Mouse (Mus musculus) heart, postnatal 4 days (tissue): Measurements from ENCODE around the gene Akr1a1. TPM values are rescaled to one million over a fixed set of nuclear protein-coding genes. Genes with fewer than 3 reads are reported as not detected.

Experiments used
- DNase-seq: peaks from one replicate; pipeline ENCODE4 v3.0.0; 2021
- total RNA-seq, 2 experiments: library from RNA; stranded (reverse); gene quantifications; 2 replicates each; pipeline ENCODE4 v1.2.3; 2021

The Akr1a1 gene
- total RNA-seq, 2 experiments from 2014 or later, result 438 to 466 TPM

GRCm38 (mm10) chr4:116657971-116658370 is 6.5 kb upstream of the Akr1a1 start:
- no peak for DNase-seq

GRCm38 (mm10) chr4:116655658-116656057 is 4.2 kb upstream of the Akr1a1 start:
- DNase-seq, result no peak

- no peak for DNase-seq
Measured at GRCm38 (mm10) chr4:116655100-116655499, 3.6 kb upstream of the Akr1a1 start.

- no peak for DNase-seq
Measured at GRCm38 (mm10) chr4:116653228-116653627, 1.7 kb upstream of the Akr1a1 start.

- no peak for DNase-seq
Measured at GRCm38 (mm10) chr4:116651797-116652135, 286 bp upstream of the Akr1a1 start.

GRCm38 (mm10) chr4:116650365-116650764 is 1.1 kb downstream of the Akr1a1 start:
- no peak for DNase-seq

- DNase-seq, result no peak
Measured at GRCm38 (mm10) chr4:116649411-116649810, 2.1 kb downstream of the Akr1a1 start.

- DNase-seq, result no peak
Measured at GRCm38 (mm10) chr4:116645624-116646023, 5.9 kb downstream of the Akr1a1 start.

- DNase-seq, result peak; percentile 41
Measured at GRCm38 (mm10) chr4:116644326-116644725, 7.2 kb downstream of the Akr1a1 start.

- no peak for DNase-seq
Measured at GRCm38 (mm10) chr4:116642071-116642470, 9.4 kb downstream of the Akr1a1 start.

GRCm38 (mm10) chr4:116638821-116639220 is 12.7 kb downstream of the Akr1a1 start:
- no peak for DNase-seq

- no peak for DNase-seq
Measured at GRCm38 (mm10) chr4:116635197-116635596, 16.3 kb downstream of the Akr1a1 start.

- peak; percentile 83 for DNase-seq
Measured at GRCm38 (mm10) chr4:116627722-116628662, 23.5 kb downstream of the Akr1a1 start, which contains the start of gene Nasp. Gene Nasp, minus strand, starts transcription at chr4:116627941.

- peak; percentile 94 for DNase-seq
Measured at GRCm38 (mm10) chr4:116627359-116627716, 24.1 kb downstream of the Akr1a1 start.

- DNase-seq, result peak; percentile 90
Measured at GRCm38 (mm10) chr4:116626658-116627358, 24.7 kb downstream of the Akr1a1 start.

- DNase-seq, result no peak
Measured at GRCm38 (mm10) chr4:116624831-116625230, 26.6 kb downstream of the Akr1a1 start.

- DNase-seq, result no peak
Measured at GRCm38 (mm10) chr4:116615237-116615636, 36.2 kb downstream of the Akr1a1 start.

- DNase-seq, result no peak
Measured at GRCm38 (mm10) chr4:116612621-116613020, 38.9 kb downstream of the Akr1a1 start.

GRCm38 (mm10) chr4:116596978-116597881 is 54.2 kb downstream of the Akr1a1 start:
- DNase-seq, result peak; percentile 87

- peak; percentile 7 for DNase-seq
Measured at GRCm38 (mm10) chr4:116596379-116596778, 55.1 kb downstream of the Akr1a1 start, which contains the start of gene Ccdc17. Gene Ccdc17, plus strand, starts transcription at chr4:116596654.

GRCm38 (mm10) chr4:116595793-116596192 is 55.7 kb downstream of the Akr1a1 start:
- DNase-seq, result no peak
